Mouse (Mus musculus): ENCODE results near the gene 4933425L06Rik.

4933425L06Rik gene

GRCm38 (mm10) chr13:105081862-105082261, at the start of gene 4933425L06Rik:
Gene 4933425L06Rik (plus strand): TSS chr13:105082122.
- DNase-seq (ENCODE audit: low spot score): no peak

DNA sequence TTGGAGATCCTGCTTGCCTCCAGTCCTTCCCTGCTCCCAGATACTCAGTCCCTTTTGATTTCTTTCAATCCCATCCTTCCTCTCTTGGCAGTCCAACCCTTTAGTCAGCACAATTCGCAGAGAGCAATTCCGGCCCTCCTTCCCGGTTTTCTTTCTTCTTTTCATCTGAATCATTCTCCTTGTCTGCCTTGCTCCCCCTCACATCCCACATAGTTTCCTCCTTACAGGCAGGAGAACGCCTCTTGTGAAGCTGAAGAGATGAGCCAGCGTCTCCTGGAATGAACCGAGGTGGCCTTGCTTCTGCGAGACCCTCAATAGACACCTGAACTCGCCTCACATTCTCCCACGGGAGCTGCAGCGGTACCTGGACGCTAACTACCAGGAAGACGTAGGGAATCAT, 44.1 kb upstream of the 4933425L06Rik start:
- no peak for DNase-seq (ENCODE audit: low spot score)

DNA sequence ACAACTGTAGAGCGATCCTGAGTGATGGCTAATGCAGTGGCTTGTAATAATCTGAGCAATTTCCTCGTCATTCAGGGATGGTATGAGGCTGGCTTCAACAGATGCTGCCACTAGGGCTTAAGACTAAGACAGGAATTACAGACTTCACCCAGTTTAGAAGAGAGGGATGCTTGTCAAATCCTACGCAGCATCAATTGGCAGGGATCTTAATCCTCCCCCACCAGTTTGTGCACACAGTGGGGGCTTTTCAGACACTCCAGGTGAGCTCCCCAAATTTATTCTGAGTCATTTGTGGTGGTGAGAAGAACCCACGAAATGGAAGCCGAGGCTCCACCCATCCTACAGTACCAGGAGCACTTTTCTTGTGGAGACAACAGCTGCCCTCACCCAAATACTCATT, 43.6 kb upstream of the 4933425L06Rik start:
- no peak for DNase-seq (ENCODE audit: low spot score)

GRCm38 (mm10) chr13:105043882-105044281, 38.0 kb upstream of the 4933425L06Rik start:
- DNase-seq (ENCODE audit: low spot score): no peak

- DNase-seq (ENCODE audit: low spot score): no peak
Measured at GRCm38 (mm10) chr13:105047377-105047776, 34.5 kb upstream of the 4933425L06Rik start.

DNA sequence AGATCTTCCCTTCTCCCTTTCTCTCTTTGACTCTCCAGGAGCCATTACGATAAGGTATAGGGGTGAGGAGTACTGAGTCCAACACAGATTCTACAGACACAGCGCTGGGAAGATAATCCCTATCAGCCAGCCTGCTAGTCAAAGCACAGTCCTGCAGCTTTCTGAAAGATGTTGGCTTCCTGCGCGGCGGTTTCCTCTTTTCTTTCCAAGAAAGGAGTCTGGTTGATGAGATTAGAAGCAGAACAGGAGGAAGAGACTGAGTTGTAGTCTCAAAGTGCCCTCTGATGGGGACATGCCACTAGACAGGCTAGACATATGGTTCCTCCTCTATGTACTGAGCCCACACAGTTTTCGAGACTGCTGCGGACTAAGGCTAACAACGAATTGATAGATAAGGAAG, 33.3 kb upstream of the 4933425L06Rik start:
- no peak for DNase-seq (ENCODE audit: low spot score)

DNA sequence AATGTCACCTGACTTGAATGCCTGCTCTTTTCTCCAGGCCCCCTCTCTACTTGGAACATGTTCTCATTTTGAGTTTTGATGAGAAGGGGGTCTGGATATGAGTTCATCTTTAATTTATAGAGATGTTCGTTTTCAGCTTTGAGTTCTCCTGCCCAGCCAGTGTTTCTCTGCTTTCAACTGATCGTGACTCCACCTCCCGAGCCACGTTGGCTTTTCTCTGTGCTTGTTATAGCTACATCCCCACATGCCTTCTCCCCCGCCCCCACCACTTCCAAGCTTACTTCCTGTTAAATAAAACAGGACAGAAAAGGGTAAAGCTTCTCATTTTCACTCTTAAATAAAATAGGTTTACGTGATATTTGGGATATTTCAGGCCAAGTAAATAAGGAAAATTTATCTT, 30.5 kb upstream of the 4933425L06Rik start:
- DNase-seq (ENCODE audit: low spot score): no peak

DNA sequence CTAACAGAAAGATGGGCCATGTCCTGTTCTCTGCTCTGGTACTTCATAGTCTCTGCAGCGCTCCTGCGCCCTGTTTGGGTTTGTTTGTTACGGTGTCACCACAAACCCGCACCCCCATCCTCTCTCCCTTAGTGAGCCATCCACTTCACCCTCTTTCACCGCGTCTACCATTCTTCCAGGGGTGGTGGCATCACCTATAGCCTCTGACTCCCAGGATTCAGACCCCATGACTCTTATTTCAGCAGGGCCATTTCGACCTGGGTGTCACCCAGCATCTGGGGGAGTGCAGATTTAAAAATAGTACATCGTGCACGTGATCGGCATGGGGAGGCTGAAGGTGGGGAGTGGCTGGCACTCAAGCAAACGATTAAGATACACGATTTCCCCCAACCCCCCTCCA, 28.3 kb upstream of the 4933425L06Rik start:
- DNase-seq (ENCODE audit: low spot score): no peak

GRCm38 (mm10) chr13:105054181-105054940, 27.6 kb upstream of the 4933425L06Rik start, which contains the start of gene Rgs7bp:
Gene Rgs7bp (minus strand): TSS chr13:105054930.
- DNase-seq (ENCODE audit: low spot score): peak; percentile 12

DNA sequence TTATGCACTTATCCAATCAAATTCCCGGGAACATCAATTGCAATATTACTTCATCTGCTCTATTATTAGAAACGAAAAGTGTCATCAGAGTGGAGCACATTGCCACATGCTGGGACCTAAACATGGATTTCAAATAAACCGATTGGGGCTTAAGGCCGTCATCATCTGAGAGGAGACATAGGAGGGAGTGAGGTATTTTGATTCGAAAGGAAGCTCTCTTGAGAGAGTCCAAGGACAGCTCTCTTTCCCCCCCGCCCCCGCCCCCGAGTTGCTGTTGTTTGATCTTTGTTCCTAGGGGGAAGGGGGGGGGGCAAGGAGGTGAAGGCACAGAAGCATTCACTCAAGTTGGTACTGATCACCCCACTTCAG, 27.0 kb upstream of the 4933425L06Rik start:
- no peak for DNase-seq (ENCODE audit: low spot score)

DNA sequence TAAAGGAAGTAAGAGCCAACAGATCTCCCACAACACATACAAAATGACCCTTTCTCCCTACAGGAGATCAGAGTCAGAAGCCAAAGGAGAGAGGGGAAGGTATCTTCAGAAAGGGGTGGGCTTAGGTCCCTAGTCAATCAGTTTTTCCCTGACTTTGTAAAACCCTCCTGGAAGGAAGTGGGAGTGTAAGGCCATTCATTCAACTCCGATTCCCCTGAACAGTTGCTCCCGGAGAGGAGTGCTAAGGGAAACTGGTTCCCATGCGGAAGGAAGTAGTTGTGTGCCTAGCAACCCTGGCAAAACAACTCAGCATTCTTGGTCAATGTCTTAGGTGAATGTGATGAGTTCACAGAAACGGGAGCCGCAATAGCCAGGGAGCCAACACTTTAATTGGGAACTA, 26.5 kb upstream of the 4933425L06Rik start:
- DNase-seq (ENCODE audit: low spot score): no peak

DNA sequence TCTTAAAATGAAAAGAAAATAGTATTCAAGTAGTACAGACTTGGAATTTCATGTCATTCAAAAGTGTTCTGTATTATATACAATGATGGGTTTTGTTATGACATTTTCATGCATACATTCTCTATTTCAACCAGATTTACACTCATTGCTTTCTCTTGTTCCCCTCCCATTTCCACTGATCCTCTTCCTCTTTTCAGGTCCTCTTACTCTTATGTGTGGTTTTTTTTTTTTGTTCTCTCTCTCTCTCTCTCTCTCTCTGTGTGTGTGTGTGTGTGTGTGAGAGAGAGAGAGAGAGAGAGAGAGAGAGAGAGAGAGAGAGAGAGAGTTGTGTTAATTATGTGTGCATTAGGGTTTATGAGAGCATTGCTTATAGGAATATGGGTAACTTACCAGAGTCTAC, 15.8 kb upstream of the 4933425L06Rik start:
- DNase-seq (ENCODE audit: low spot score): no peak

DNA sequence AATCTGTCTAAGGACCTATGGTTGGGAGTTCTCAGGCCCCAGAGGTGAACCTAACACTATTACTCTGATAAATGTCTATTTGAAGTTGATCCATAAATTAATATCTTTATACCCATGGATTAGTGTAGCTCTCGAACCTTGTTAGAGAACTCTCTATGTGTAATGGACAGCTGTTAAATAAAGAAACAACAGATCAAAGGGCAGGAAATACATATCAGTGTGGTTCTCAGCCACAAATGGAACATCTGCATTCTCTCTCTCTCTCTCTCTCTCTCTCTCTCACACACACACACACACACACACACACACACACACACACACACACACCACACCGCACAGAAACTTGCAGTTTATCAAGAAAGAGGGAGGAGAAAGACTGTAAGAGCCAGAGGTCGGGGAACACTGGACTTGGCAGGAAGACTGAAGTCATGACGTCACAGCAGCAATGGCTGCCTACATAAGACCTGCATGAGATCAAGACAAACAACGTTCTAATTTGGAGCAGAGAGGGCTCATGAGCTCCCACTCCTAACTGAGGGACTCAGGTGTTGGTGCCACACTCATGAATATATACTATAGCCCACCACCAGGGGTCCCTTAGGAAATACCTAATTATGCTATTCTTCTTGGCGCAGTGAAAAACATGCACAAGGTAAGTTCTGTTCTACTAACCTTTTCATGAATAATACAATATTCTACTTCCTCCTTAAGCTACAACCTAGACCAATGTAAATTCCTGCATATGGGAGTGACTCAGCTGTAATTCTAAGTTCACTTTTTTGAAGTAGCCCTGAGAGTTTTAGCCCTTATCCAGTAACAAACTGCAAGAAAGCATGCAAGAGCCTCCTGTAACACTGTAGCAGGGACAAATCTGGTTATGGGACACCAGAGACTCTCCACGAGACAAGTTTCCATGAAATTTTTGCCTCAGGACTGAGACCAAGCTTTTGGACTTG, 14.8 kb upstream of the 4933425L06Rik start:
- DNase-seq (ENCODE audit: low spot score): no peak

- DNase-seq (ENCODE audit: low spot score): no peak
Measured at GRCm38 (mm10) chr13:105089276-105089675, 7.4 kb downstream of the 4933425L06Rik start.

DNA sequence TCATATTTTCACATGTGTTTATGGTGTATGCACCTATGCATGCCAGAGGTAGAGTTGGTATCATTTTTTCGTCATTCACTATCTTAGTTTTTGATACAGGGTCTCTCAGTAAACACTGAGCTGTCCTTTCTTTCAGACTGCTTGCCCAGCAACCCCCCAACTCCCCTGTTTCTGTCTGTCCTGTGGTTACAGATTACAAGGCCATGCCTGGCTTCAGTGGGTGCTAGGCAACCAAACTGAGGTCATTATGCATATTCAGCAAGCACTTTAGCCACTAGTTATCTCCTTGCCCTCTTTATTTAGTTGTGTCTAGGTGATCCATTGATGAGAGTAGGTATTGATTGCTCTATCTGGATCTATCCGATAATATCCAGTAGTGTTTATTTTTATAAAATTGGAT, 14.4 kb downstream of the 4933425L06Rik start:
- no peak for DNase-seq (ENCODE audit: low spot score)

DNA sequence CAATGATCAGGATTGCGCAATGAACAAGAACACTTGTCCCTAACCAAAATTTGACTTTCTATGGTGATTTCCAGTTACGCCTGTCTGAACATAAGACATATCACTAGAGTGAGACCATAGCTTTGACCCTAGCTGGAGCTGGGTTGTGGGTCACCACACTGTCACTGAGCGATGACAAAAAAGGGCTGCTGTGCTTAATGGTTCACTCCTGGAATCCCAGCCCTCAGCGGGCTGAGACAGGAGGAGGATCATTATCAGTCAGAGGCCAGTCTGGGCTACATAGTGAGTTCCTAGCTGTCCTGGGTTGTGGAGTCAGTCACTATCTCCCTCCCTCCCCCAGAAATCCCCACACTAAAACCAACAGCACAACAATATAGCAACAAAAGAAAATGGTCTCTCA, 18.8 kb downstream of the 4933425L06Rik start:
- DNase-seq (ENCODE audit: low spot score): no peak

DNA sequence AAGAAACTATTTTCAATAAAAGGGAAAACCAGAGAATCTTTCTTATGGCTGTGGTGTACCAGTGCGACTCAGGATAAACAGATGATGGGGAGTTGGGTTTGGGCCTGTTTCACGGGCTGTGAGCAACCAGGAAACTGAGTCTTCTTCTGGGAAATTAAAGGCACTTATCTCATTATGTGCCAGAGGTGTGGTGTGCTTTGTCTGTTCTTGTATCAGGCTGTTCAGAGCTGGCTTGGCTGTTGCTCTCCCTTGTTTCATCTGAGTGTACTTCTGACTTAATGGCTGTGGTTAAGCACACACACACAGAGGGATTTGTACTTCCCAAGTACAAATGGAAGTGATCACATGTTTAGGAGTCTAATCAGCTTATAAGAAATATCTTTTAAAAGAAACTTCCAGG, 22.5 kb downstream of the 4933425L06Rik start:
- no peak for DNase-seq (ENCODE audit: low spot score)

DNA sequence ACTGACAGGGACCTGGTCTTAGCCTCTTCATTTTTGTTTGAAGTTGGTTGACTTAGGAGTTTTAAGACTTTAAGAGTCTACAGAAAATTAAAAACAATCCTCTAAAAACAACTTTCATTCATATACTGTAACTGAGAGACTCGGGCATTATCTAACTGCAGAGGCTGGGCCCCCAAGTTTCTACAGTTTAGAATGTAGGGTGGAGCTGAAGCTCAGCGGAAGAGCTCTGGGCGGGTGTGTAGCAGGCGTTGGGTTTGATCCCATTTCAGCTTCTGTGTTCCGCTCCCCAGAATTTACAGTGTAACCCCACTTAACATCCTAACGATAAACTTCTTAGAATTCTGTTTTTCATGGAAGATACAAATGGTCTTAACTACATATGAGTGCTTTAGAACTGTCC, 29.7 kb downstream of the 4933425L06Rik start:
- DNase-seq (ENCODE audit: low spot score): no peak

GRCm38 (mm10) chr13:105121617-105122016, 39.7 kb downstream of the 4933425L06Rik start:
- no peak for DNase-seq (ENCODE audit: low spot score)

- DNase-seq (ENCODE audit: low spot score): no peak
Measured at GRCm38 (mm10) chr13:105122092-105122491, 40.2 kb downstream of the 4933425L06Rik start.

- no peak for DNase-seq (ENCODE audit: low spot score)
Measured at GRCm38 (mm10) chr13:105130080-105130479, 48.2 kb downstream of the 4933425L06Rik start.

GRCm38 (mm10) chr13:105132370-105132769, 50.4 kb downstream of the 4933425L06Rik start:
- DNase-seq (ENCODE audit: low spot score): no peak

DNA sequence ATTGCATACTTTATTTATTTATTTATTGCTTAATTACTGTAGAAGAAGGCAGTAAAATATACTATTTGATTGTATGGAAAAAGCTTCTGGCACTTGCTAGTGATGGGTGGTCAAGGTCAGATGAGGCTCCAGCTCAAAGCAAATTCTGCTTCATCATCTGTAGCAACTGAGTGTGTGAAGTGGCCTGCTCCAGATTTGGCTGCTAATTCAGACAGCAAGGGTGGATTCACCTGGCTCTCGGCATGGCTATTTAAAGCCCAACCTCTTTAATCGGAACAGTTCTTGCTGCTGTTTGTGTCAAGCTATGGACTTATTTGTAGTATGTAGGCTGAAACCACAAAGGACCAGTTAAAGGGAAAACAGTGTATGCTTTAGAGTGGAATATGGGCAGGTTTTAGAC, 50.9 kb downstream of the 4933425L06Rik start:
- no peak for DNase-seq (ENCODE audit: low spot score)
